Mouse (Mus musculus): ENCODE data around the gene Gm266.

Gene Gm266

DNA sequence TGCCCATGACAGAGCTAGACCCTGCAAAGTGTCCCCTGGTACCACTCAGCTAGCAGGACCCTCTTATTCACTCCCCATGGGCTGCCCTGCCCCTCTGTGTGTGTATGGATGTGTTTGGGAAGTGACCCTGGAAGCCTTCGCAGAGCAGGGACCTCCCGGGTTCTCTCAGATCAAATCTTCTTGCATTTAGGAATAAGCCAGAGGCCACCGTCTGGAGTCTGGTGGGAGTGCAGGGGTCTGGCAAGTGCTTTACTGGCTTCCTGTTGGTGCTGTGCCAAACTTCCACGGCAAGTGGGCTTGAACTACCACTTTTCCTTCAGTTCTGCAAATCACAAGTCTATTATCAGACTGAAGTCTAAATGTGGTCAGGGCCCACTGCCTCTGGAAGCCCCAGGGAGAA lies 31.6 kb downstream of the Gm266 start:
- CTCF ChIA-PET: no interaction called here

DNA sequence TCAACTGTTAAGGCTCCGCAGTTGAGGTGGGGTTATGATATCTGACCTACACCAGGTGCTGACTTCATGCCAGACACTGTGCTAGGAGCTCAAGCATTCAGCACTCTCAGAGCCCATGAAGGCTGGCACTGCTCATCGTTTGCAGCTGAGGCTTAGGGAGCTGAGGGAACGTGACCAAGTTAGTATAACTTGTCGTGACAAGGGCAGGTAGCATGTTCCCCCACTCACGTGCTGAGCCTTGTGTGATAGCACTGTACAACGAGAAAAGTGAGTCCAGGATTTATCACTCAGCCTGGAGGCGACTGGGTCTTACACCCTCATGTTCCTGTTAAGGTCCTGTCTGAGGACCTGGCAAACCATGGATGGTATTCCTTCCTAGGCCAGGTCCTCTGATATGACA lies 34.1 kb downstream of the Gm266 start:
- CTCF ChIA-PET: no interaction called here

DNA sequence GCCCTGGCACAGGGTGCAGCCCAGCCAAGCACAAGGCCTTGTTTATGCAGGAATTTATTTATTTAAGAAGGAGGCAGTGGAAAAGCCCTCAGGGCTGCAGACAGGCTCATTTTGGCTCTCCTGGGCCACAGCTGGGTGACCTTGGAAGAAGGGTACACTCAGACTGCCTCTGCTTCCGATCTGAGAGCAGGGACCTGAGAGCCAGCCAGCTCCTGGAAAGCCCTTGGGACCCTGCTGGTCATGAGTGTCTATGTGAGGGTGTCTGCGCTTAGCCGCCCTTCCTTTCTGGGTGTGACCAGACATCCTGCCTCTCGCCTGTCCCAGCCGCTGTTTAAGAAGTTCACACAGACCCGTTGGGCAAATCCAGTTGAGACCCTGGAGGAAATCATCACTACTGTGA lies 35.3 kb downstream of the Gm266 start:
- CTCF ChIA-PET: no interaction called here

DNA sequence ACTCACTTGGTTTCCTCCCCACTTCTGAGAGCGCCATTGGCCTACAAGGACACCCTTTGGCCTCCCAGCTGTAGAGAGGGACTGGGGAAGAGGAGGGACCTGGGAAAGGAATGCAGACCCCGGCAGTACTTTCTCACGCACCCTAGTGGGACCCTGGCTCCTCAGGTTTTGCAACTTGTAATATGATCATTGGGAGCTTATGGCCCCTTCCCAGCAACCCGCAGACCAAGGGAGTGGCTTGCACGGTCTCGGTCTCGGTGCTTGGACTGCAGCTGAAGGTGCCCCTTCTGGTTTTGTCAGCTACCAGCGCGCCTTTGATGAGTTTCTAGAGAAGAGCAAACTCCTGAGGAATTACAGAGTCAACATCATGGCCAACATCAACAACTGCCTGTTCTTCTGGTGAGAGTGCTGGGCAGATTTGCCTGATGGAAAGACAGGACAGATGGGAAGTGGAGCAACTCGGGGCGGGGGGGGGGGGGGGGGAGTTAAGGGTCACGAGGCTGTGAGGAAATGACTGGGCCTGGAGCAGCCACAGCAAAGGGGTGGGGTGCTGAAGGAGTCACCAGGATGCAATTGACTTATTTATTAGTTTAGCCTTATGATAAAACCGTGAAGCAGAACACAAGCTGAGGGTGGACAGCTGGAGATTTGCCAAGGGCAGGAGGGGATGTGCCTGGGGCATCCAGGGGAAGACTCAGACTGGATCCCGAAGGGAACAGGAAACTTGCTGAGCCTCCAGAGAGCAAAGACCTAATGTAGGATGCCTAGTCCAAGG lies 36.5 kb downstream of the Gm266 start:
- CTCF ChIA-PET: no interaction called here

DNA sequence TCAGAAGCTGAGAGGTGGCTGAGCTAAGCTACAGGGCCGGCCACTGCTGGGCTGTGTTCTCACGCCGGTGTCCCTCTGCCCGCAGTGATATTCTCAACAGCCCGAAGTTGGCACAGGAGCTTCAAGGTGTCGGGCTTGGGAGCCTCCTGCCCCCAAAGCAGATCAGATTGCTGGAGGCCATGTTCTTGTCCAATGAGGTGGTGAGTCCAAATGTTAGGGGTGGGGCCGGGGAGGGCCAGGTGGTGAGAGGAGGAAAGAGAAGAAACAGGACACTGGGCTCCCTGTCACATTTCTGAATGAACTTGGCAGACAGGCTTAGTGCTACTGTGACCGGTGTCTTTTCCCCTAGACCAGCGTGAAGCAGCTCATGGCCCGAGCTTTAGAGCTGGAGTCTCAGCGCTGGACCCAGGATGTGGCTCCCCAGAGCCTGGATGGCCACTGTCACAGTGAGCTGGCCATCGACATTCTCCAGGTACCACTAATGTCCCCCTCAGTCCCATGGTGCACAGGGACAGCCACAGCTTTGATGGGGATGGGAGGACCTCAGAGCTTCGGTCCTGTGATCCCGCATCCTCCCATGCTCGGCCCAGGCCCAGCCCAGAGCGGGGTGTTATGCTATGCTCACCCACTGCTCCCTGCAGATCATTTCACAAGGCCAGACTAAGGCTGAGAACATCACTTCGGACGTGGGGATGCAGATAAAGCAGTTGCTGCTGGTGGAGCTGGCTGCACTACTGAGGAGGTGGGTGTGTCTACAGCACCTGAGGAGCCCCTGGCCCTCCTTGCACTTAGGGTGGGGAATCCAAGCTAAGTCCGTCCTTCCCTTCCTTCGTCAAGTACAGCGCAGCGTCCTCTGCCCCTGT lies 37.5 kb downstream of the Gm266 start:
- CTCF ChIA-PET: no interaction called here

DNA sequence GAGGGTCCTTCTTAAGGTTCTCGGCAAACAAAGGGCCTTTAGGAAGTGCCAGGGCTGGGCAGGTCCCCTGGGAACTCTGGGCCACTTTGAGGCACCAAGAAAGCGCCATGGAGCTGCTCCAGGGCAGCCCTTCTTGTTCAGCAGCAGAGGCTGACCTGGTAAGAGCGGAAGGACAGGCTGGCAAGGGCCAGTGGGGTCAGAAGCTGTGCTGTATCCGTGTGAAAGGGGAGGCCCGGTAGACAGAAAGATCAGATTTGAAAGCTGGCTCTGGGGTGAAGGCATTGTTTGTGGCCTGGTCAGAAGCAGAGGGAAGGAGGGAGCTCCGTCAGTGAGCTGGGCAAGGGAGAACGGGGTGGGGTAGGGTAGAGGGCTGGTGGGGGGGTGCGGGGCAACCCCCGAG lies 38.3 kb downstream of the Gm266 start:
- CTCF ChIA-PET: no interaction called here

DNA sequence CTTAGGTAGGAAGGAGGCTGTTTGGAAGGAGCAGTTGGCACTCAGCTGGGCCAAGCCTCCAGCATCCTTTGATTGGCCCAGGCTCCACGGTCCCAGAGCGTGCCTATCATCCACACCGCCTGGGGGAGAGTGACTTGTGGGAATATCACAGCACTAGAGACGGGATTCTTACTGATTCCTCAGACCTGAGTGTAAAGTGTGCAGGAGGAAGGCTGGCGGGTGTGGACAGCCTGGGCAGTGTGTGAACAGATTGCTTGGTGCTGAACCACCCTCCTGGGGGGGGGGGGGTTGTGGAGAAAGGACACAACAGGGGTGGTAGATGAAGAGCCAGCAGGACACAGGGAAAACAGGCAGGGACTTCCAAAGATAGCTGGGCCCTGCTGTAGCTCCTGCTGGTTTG lies 38.9 kb downstream of the Gm266 start:
- CTCF ChIA-PET: no interaction called here

DNA sequence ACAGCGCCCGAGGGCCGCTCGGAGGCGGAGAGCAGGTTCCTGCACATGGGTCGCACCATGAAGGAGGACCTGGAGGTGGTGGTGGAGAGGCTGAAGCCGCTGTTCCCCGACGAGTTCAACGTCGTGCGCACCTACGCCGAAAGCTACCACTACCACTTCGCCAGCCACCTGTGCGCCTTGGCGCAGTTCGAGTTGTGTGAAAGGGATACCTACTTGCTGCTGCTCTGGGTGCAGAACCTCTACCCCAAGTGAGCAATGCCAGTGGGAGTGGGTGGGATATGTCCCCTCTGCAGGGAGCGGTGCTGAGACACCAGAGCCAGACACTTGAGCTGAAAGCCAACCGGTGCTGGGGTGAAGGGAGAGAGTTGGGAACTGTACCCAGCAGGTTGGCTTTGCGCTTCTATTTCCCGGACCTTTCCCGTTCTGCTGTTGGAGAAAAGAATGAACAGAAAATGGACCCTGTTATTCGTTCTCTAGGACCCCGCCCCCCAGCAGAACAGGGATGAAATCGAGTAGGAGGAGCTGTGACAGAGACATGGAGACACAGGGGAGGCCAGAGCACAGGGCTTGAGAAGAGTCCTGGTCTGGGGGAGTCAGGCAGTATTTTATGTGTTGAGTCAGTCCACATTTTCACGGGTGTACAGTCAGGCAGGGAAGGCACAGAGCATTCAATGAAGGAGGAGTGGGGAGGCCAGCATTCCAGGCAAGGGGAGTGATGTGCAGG lies 39.6 kb downstream of the Gm266 start:
- CTCF ChIA-PET: no interaction called here

DNA sequence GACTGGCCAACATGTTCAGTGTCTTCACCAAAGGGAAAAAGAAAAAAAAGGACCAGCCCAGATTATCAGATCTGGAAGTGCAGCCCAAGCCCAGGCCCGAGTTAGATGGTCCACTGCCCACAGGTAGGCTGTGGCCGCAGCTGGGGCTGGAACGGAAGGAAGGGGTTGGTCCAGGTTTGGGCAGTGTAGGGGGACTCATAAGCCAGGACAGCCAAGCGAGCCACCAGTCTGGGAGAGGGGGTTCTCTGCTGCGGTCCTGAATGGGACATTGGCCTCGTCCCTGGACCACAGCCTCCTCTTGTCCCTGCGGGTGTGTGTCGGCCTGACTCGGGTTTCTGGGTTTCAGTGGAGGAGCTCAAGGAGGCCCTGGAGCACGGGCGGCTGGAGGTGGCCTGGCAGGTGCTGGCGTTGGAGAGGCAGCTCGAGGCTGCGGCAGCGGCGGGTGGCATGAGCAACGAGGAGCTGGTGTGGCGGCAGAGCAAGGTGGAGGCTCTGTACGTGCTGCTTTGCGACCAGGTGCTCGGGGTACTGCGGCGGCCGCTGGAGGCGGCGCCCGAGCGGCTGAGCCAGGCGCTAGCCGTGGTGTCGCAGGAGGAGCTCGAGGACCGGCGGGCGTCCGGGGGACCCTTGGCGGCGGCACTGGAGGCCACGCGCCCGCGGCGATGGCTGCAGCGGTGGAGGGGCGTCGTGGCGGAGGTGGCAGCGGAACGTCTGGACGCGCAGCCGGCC lies 40.3 kb downstream of the Gm266 start:
- CTCF ChIA-PET: no interaction called here

DNA sequence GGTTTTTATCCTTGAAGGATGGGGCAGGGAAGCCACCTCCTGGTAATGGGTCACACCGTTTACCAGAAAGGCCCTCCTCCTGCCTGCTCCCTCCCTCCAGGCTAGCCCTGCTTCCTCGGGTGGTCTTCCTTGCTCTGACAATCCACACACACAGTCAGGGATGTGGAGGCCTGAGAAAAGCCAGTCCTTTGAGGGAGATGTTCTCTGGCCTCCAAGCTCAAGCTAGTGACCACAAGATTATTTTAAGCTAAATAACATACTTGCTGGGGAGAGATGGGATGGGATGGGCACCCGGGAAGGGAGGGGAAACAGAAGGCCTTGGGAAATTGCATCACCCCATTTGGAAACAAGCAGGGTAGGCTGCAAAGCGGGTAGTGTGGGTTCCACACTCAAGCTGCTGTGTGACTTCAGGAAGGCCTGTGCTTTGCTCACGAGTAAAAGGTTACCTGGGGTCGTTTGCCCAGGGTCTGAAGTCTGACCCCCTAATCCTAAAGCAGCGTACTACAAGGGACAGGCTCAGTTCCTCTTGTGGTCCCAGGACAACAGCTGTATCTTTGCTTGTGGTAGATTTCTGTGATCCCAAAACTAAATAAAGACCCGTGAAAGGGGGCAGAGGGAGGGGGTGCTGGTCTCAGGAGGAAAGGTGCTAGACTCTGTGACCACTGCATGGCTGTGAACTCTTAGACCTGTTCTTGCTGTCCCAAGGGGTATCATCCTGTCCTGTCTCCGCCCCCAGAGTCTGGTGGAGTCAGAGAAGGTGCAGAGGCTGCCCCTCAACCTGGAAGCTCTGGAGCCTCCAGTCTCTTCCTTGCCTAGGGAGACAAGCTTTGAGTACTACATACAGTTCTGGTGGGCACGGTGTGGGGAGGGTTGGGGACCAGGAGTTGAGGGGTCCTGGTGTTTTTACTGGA lies 41.4 kb downstream of the Gm266 start:
- CTCF ChIA-PET: no interaction called here

DNA sequence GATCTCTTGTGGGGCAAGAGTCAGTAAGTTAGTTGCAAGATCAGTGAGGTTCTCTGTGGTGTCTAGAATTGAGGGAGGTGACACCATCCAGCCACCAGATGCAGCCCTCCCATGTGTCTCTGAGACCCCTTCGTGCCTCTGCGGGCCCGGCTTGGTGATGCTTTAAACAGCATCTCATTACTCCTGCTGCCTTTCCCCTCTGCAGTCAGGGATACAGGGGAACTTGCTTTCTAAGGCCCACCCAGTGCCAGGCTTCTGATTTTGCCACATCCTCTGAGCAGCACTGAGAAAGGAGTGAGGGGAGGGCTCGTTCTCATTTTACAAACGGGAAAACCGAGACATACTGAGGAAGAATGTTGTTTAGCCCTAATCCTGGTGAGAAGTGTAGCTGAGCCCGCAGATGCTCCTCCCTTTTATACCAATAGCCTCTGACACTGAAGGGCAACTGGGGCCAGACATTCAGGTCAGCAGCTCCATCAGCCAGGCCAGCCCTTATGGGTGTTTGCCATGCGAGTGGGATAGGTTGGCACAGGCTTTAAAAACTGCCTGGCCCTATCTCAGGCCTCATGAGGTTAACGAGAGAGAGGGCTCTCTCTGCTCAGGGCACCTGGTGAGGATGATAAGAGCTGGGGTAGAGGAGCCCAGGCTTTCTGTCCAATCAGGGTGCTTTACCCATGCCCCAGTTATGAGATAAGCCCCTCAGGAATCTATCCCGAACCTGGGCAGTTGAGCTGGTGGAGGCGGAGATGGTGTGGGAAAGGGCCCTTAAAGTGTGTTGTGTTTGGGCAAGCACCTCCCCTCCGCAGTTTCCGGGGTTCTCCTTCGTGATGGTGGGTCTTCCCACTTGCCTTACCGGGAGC lies 42.4 kb downstream of the Gm266 start:
- CTCF ChIA-PET: no interaction called here

DNA sequence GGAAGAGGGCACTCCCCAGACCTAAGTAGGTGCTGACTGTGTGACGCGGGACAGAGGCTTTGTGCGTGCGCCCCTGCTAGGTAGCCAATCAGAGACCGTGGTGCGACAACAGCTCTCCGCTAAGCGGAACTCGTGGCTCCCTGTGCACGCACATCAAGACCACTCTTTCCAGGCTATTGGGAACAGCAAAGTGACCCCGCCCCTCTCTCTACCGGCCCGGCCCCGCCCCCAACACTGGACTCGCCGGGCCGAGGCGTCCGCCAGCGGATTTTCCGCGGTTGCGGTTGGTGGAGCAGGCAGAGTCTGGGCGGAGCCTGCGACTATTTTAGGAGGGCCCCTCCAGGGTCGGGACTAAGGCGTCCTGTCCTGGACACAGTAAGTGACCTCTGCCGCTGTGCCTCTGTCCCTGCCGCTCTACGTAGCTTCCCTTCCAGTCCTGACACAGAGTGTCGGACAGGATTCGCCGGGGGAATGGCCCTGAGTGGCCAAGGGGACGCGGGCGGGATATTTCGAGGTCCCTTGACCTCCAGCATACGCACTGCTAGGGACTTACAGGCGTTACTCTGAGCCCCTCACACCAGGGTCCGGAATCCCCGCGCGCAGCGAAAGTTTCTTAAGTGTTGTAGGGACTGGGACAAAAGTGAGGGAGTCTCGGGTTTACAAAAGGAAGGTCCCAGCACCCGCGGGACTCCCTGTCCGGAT lies 43.2 kb downstream of the Gm266 start, which contains the start of gene Tnfaip2:
Gene Tnfaip2, plus strand, starts transcription at position 161 of the 702 bp plus-strand sequence.
- CTCF ChIA-PET: no interaction called here

DNA sequence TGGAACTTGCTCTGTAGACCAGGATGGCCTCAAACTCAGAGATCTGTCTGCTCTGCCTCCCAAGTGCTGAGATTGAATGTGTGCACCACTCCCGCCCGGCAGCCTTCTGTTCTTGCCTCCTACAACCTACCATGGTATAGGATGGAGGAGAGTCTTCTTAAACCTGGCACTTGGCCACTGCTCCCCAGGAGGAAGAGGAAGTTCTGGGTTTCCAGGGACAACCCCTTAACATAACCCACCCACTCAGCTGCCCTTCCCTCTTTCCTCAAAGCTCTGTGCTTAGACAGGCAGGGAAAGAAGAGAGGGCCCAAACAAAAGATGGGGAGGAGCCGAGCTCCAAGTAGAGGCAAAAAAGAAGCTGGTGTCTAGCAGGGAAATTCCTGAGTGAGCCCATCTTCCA lies 44.1 kb downstream of the Gm266 start:
- CTCF ChIA-PET: no interaction called here

DNA sequence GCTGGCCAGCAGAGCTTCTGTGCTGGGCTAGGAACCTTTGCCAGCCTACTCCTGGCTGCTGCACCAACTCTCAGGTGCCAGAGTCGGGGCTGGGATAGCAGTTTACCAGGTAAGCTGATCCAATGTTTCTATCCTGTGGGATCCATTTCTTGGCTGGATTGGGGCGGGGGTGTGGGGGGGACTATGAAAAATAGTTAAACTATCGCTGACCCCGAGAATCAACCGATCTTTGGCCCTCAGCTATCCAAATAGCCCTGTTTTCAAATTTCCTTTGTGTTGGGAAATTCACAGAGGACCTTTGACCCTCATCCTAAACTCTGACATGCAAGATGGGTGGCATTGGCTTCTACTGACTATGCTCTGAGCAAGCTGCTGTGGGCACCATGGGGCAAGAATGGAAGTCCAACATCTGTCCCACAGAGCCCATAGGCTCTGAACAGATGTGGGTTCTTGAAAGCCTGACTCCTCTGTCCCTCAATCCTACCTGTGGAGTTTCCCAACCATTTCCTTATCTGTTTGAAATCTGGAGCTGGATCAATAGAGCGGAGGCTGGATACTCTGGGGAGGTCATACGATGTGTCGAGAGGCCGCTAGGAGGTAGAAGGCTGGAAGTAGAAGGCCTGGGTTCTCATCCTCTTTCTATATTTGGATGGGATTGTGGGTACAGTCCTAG lies 44.8 kb downstream of the Gm266 start:
- CTCF ChIA-PET: interaction anchor here (0.7 kb wide), 2 partner anchors 42 to 71 kb away, joined by 5 read pairs; no protein-coding TSS in a partner anchor

DNA sequence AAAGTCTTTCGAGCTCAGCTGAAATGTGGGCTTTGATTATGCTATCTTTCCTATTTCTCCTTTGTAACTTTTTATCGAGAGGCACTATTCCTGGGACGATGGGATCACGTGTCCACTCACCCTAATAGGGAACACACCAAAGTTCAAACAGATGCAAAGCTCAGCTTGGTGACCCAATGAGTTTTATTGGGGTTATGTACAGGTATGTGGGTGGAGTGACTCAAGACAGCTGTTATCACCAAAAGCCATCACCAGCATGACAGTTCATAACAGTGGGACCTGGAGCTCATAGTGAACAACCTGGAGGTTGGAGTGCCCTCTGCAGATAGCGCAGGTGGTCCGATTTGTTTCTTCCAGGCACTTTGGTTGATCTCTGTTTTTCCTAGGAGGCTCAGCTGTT lies 46.8 kb downstream of the Gm266 start:
- CTCF ChIA-PET: no interaction called here

DNA sequence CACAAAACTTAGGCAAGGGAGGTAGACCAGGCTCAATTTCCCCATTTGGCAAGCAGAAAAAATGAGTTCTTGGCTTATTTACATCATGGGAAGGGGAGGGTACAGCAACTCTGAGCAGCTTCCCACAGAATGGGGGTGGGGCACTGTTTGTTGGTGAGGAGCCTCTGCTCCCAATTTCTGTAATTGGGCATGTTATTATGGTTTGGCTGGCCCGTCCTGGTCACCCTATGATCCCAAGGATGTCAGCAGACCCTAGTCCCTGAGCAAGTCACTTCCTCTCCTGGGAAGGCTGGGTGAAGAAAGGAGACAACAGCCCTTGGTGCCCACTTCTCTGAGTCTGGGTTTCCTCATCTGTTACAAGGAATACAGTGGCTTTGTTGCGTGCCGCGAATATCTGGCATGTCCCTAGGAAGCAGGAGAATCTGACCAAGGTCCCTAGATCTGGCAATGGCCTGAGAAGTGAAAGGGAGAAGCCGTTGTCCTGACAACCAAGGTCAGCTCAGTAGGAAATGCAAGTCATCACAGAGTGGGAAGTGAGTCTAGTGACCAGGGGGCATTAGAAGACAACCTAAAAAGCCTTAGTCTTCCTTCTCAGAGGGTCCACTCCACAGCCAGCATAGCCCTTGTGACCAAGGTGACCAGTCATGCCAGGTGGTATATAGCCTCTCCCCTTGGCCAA lies 48.3 kb downstream of the Gm266 start:
- CTCF ChIA-PET: interaction anchor here (0.5 kb wide), 1 partner anchor 69 kb away, joined by 3 read pairs; no protein-coding TSS in a partner anchor

DNA sequence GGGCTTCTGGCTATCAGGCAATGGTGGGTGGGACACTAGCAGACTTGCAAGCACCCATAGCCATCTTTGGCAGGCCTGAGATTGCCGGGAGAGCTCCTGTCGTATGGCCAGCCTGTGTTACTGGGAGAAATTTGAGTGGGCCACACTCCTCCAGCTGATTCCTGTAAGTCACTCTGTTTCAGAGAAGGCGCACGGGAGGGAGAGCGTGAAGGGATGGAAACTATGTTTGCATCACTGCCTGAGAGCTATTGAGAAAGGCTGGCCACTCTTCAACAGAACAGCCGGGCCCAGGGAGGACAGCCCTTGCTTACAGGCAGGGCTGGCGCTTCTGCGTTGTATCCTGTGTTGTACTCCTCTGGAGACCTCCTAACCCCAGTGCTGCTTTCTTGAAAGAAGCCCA lies 49.0 kb downstream of the Gm266 start:
- CTCF ChIA-PET: no interaction called here

DNA sequence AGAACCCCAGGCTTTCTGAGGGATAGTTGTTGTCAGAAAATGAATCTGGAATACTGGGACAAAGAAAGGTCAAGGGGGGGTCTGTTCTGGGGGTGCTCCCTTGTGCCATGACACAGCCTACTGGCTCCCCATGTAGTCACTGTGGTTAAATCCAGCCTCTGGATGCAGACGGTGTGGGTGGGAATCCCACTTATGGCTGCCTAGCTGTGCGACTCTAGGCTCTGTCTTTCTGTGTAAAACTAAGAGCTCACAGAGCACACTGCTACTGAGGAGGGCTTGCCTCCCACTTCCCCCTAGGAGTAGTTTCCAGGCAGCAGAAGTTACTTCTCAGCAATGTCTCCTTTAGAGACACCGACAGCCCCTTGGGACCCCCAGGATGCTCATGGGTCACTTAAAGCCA lies 49.5 kb downstream of the Gm266 start:
- CTCF ChIA-PET: no interaction called here
